Mouse (Mus musculus) common myeloid progenitor, adult 5-6 weeks (primary cell): ENCODE results near the gene Prr12. TPM values are rescaled to one million over a fixed set of nuclear protein-coding genes. Genes with fewer than 3 reads are reported as not detected.

ENCODE experiments used
- total RNA-seq: library from RNA; stranded (forward); fragments of 200-1000, 187-1606 nt; gene quantifications from 2 replicates; pipeline ENCODE4 v1.2.3, GENCODE M21; 2017

Prr12 gene
- total RNA-seq, 1 experiment from 2014 or later: 7.5 TPM

Other genes starting within 250 kb of the Prr12 start
- 130 and 136 TPM in 2 replicates for gene Nup62, start 236.8 kb downstream of the Prr12 start, total RNA-seq
- 0.55 and 0.73 TPM in 2 replicates for gene Il4i1, start 236.5 kb downstream of the Prr12 start, total RNA-seq
- gene Atf5, start 236.2 kb downstream of the Prr12 start, total RNA-seq: 2.1 and 2.7 TPM in 2 replicates
- 19.7 and 29.0 TPM in 2 replicates for gene Akt1s1, start 203.9 kb downstream of the Prr12 start, total RNA-seq
- 21.0 and 32.4 TPM in 2 replicates for gene Tbc1d17, start 203.8 kb downstream of the Prr12 start, total RNA-seq
- gene Pnkp, start 195.7 kb downstream of the Prr12 start, total RNA-seq: 16.6 and 26.5 TPM in 2 replicates
- gene Ptov1, start 183.1 kb downstream of the Prr12 start, total RNA-seq: 31.7 and 39.4 TPM in 2 replicates
- gene Med25, start 160.2 kb downstream of the Prr12 start, total RNA-seq: 12.3 and 13.3 TPM in 2 replicates
- gene Fuz, start 156.8 kb downstream of the Prr12 start, total RNA-seq: 14.7 and 28.1 TPM in 2 replicates
- gene Ap2a1, start 123.4 kb downstream of the Prr12 start, total RNA-seq: 22.4 and 31.1 TPM in 2 replicates
- not detected in 2 replicates for gene Tsks, start 109.7 kb downstream of the Prr12 start, total RNA-seq
- 0.23 and 1.2 TPM in 2 replicates for gene Cpt1c, start 78.0 kb downstream of the Prr12 start, total RNA-seq
- 143 and 170 TPM in 2 replicates for gene Prmt1, start 66.3 kb downstream of the Prr12 start, total RNA-seq
- 92.9 and 129 TPM in 2 replicates for gene Irf3, start 55.2 kb downstream of the Prr12 start, total RNA-seq
- gene Bcl2l12, start 54.2 kb downstream of the Prr12 start, total RNA-seq: 29.5 and 33.8 TPM in 2 replicates
- 9.6 and 17.0 TPM in 2 replicates for gene Scaf1, start 36.5 kb downstream of the Prr12 start, total RNA-seq
- 1.1 TPM in 1 of 2 replicates, not detected in the other for gene Rras, start 34.9 kb downstream of the Prr12 start, total RNA-seq
- 66.0 and 71.2 TPM in 2 replicates for gene Nosip, start 9.5 kb upstream of the Prr12 start, total RNA-seq
- gene Prrg2, start 9.8 kb upstream of the Prr12 start, total RNA-seq: 3.4 and 3.8 TPM in 2 replicates
- gene Rcn3, start 39.3 kb upstream of the Prr12 start, total RNA-seq: 23.2 and 37.1 TPM in 2 replicates
- 4.0 and 4.7 TPM in 2 replicates for gene Fcgrt, start 51.0 kb upstream of the Prr12 start, total RNA-seq
- gene Rps11, start 71.6 kb upstream of the Prr12 start, total RNA-seq: 1,473 and 1,910 TPM in 2 replicates
- 3,242 and 3,932 TPM in 2 replicates for gene Rpl13a, start 75.9 kb upstream of the Prr12 start, total RNA-seq
- gene Gm45713, start 83.3 kb upstream of the Prr12 start, total RNA-seq: not detected in 2 replicates
- 5.8 and 13.0 TPM in 2 replicates for gene Flt3l, start 83.6 kb upstream of the Prr12 start, total RNA-seq
- gene Pih1d1, start 101.4 kb upstream of the Prr12 start, total RNA-seq: 35.2 and 59.8 TPM in 2 replicates
- gene Aldh16a1, start 101.7 kb upstream of the Prr12 start, total RNA-seq: 32.2 and 37.9 TPM in 2 replicates
- not detected in 2 replicates for gene Slc17a7, start 111.1 kb upstream of the Prr12 start, total RNA-seq
- not detected in 2 replicates for gene Gfy, start 126.7 kb upstream of the Prr12 start, total RNA-seq
- not detected in 2 replicates for gene Pth2, start 128.1 kb upstream of the Prr12 start, total RNA-seq
- 0.18 and 2.0 TPM in 2 replicates for gene Ccdc155, start 152.0 kb upstream of the Prr12 start, total RNA-seq
- 6.7 and 17.4 TPM in 2 replicates for gene Dkkl1, start 159.3 kb upstream of the Prr12 start, total RNA-seq
- 0.55 and 0.87 TPM in 2 replicates for gene Tead2, start 162.9 kb upstream of the Prr12 start, total RNA-seq
- 28.9 and 41.4 TPM in 2 replicates for gene Cd37, start 186.2 kb upstream of the Prr12 start, total RNA-seq
- not detected in 2 replicates for gene Slc6a16, start 188.2 kb upstream of the Prr12 start, total RNA-seq
- not detected in 2 replicates for gene Slc6a21, start 224.6 kb upstream of the Prr12 start, total RNA-seq